Mouse (Mus musculus) MN1 (cell line): ENCODE data around the gene Cpn1.
"Not testable (repeated sequence)": the region's sequence is repeated elsewhere in the genome, so short reads cannot be mapped to it uniquely, and the experiment has no call there.

ENCODE experiments used
- DNase-seq: peaks from one replicate; pipeline ENCODE4 v3.0.0-alpha.2; 2016; ENCODE audit warnings: low spot score

The Cpn1 gene

DNA sequence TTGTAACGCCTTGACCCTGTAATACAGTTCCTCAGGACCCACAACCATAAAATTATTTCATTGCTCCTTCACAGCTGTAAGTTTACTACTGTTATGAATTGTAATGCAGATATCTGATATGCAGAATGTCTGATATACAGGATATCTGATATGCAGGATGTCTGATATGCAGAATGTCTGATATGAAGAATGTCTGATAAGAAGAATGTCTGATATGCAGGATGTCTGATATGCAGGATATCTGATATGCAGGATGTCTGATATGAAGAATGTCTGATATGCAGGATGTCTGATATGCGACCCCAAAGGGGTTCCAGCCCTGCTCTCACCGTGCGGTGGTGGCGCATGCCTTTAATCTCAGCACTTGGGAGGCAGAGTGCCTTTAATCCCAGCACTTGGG is 4.4 kb downstream of the Cpn1 start:
- DNase-seq, result no peak

DNA sequence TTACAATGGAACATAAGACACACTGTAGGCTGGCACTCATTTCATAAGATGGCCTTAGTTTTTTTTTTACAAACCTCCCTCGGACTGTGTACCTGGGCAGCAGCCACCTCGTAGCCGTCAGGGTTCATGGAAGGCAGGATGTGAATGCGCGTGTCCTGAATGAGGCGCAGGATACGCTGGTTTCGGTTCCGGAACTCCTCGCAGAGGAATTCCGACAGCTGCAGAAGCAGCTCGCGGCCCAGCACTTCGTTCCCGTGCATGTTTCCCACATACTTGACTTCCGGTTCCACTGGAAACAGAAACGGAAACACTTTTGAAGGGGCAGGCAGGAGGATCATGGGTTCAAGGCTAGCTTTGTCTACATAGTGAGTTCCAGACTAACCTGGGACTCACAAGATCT is 5.6 kb downstream of the Cpn1 start:
- DNase-seq, result no peak

DNA sequence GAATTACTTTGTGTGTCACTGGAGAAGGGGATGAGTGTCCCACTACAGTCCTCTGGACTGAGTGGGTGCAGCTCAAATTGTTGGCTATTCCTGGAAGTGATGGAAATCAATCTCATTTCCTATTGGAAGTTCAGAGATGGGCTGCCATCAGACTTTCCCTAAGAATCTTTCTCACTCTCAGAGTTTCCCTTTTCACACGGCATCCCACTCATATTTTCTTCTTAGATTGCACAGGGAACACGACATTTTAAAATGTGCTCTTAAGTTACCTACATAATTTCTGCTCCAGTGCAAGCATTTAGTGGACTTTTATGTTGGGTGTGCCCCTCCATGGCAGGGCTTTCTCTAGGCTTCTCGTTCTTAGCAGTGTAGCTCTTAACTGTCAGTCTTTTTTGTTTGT is 8.6 kb downstream of the Cpn1 start:
- DNase-seq, result no peak

DNA sequence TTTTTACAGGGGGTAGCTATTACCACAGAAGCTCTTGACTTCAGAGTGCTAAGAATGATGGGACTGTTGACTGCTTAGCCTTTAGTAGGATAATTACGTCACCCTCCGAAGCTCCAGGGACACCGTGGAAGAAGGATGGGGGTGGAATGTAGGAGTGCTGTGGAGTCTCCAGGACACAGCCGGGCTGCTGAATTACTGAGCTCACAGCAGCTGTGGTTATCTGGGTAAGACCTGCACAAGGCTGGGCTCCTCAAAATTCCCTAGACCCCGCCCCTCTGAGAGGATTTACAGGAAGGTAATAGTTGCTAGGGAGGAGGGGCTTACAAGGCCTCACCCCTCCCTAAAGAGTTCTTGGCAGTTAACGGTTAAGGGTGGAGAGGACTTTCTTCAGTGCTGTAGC is 9.7 kb downstream of the Cpn1 start:
- no peak for DNase-seq

DNA sequence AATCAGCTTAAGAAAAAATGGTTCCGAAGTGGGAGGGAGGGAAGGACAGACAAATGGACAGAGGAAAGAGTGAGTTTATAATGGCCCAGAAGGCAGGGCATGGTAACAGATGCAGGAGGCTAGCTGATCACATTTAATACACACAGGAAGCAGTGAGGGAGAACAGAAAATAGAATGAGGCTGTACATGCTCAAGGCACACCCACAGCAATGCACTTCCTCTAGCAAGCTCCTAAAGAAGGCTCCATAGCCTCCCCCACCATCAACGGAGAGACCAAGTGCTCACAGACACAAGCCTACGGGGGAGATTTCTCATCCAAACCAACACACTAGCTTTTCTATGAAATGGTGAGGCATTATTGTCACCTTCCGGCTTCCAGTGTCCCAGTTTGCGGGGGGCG is 12.1 kb downstream of the Cpn1 start:
- DNase-seq, result no peak

DNA sequence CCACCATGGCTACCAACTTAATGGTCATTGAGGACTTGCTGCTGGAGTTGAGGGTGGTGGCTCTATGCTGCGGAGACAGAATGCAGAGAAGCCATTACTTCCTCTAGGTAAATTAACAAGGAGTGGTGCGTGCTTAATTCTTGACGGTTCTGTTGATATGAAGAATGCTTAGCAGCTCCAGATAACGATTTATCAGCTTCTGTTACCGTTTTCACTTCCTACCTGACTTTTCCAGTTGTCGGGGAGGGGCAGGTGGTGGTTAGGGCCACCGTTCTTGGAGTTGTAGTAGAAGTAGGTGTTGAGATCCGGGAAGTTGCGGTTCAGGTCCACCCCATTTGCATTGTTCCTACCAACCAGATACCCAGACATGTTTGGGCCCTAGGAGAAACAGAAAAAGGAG is 12.6 kb downstream of the Cpn1 start:
- no peak for DNase-seq

DNA sequence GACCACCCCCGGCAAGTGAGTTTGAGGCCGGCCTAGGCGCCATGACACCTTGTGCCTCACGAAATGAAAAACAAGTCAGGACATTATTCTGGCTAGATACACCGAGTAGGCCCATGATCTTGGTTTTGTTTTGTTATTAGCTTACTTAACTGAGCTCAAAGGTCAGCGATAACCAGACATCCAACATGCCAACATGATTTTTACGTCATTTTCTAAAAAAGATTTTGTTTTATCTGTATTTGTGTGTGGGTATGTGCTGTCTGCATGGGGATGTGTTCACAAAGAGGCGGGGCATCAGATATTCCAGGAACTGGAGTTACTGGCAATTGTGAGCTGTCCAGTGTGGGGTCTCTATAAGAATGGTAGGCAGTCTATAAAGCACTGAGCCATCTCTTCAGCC is 14.2 kb downstream of the Cpn1 start:
- no peak for DNase-seq

DNA sequence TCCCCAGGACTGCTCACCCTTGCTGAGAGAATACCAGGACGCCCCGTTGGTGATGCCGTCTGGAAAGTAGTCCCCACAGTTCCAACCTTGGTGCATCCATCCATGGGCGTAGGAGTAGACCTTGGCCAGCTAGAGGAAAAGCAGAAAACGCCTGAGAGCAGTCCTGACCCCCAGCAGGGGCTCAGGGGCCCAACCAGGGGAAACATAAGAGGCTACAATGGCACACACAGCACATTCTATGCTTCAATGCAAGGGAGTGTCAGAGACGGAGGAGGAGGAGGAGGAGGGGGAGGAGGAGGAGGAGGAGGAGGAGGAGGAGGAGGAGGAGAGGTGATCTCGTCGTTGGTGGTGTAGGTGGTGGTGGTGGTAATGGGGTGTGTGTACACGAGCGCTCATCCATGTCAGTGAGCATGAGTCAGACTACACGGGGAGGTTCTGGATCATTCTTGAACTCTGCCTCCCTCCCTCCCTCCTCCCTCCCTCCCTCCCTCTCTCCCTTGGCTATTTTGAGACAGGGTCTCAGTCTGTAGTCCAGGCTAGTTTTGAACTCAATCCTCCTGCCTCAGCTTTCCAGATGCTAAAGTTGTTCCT is 17.8 kb downstream of the Cpn1 start:
- no peak for DNase-seq

DNA sequence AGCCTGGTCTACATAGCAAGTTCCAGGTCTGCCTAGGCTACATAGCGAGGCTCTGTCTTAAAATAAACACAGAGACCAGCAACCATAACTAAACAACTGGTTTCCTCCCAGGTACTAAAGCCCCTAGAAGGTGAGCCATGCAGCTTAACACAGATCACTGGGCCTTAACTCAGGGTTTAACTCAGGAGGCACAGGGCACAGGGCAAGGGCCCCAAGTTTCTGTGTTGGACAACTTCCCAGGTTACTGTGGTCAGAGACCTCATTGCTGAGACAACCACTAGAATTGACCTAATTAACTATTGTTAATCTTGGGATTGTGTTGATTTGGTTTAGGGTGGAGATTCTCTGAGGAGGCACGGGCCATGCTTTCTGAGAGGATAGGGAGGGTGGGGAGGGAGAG is 19.9 kb downstream of the Cpn1 start:
- no peak for DNase-seq

DNA sequence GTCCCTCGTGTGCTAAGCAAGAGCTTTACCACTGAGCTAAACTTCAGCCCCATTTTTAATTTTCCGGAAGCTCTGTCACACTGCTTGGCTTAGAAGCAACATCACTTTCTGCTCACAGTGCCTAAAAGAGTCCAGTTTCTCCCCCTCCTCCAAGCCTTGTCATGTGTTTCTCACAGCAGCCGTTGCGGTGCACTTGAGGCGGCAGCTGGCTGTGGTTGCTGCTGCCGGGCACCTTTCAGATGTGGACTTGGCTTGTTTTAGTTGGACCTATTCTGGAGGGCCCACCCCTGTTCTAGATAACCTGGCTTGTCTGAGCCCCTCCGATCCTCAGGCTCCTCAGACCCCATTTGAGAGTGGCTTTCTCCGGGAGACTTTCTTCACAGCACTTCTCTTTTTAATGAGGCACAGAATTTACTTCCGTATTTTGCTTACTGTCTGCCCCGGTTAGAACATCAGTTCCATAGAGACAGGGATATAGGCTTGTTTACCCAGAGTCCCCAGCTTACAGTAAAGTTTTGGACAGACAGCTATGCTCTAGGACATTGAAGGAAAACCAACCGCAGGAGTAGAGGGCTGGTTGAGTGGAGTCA is 20.8 kb downstream of the Cpn1 start:
- DNase-seq, result no peak

DNA sequence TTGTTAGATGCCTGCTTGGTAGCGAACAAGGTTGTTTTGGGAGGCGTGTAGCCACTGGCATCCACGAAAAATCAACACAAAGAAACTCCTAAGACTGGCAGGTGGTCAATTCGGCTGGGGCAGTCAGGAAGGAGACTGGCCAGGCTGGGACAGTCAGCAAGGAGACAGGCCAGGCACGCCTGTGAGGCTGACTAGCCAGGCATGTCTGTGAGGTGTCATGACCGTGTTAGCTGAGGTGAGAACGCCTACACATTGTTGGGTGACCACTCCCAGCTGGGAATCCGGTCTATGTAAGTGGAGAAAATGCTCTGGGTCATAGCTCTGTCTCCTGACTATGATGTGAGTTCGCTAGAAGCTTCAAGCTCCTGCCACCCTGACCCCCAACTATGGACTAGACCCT is 23.6 kb downstream of the Cpn1 start:
- DNase-seq, result no peak

DNA sequence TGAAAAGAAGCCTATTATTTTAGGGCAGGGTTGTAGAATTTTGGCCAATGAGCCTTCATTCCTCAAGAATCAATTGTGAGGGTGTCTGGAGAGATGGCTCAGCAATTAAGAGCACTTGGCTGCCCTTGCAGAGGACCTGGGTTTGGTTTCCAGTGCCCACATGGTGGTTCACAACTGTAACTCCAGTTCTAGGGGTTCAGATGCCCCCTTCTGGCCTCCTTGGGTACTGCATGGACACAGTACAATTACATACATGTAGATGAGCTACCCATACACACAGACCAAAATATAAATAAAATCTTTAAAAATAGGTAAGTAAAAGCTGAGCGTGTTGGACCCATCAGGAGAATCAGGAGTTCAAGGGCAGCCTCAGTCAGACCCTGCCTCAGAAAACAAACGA is 25.2 kb downstream of the Cpn1 start:
- DNase-seq, result no peak

DNA sequence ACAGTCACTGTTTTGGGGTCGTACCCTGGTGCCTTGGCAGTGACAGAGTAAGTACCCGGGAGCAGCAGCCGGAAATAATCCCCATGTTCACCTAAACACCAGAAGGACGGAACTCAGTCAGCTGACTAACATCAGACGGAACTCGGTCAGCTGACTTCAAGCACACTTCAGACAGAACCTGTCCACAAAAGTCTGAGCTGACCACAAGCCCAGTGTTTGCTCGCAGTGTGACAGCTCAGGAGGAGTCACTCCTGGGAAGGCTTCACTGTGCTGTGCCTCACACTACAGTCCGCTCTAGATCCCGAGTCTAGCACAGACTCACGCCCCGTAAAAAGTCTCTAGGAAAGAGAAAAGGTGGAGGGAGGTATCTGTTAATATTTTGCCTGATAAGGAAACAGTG is 26.3 kb downstream of the Cpn1 start:
- DNase-seq, result no peak

DNA sequence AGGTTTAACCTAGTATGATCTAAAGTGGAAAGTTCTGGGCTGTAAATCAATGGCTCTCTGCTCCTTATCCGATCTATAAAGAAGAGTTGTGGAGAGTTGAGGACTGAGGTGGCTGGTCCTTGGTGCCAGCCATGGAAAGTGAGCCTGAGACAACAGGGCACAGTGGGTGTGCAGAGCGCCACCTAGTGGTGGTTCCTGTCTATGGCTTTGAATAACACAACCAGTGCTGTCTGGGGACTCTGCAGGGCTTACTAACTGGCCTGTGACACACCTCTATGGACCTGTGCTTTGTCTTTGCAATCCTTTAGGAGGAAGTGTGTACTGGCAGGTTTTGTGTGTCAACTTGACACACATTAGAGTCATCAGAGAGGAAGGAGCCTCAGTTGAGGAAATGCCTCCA is 27.2 kb downstream of the Cpn1 start:
- DNase-seq, result no peak

DNA sequence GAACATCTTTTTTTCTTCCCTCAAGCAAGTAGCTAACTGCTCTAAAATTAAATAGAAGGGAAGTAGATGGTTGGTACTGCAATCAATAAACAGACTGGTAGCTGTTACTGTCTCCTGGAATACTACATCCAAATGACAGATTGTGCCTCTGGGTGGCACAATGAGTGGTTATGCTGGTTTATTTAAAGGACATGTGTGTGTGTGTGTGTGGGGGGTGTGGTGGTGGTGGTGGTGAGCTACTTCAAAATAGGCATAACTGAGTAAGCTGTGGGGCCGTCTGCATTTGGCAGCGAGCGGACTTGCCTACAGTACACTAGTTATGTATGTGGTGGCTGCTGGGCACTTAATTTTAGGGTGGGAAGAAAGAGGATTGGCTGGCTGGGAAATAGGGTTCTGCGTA is 28.5 kb downstream of the Cpn1 start:
- no peak for DNase-seq

DNA sequence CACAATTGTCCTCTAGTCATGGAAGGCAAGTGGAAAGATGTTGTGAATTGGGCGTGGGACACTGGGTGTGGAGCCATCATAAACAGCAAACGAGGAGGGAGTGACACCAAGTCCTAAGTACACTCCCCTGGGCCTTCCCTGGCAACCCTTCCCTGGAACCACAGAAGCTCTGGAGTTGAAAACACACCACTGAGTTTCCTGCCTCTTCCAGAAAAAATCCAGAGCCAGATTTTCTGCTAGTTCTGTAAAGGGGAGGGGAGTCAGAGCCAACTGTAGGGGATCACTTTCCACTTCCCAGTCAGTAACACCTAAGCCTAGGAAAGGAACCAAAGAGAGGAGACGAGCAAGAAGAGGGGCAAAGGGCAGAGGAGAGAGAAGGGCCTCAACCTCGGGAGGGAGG is 29.0 kb downstream of the Cpn1 start:
- DNase-seq, result no peak

DNA sequence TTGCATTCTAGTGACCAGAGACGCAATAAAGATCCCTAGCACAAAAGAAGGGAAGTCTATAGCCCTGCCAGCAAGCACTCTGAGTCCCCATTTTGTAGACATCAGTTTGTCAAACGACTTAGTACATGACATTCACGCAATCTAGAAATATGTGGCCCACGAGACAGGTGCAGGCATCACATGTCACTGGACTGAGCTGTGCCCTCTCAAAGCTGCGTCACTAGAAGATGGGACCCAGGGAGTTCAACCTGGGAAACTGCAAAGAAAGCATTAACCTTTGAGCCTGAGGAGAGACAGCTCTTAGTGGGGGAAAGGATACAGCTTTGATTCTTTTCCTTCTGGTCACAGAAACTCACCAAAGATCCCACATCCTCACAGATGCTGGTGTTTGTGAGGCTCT is 31.1 kb downstream of the Cpn1 start:
- DNase-seq, result no peak

DNA sequence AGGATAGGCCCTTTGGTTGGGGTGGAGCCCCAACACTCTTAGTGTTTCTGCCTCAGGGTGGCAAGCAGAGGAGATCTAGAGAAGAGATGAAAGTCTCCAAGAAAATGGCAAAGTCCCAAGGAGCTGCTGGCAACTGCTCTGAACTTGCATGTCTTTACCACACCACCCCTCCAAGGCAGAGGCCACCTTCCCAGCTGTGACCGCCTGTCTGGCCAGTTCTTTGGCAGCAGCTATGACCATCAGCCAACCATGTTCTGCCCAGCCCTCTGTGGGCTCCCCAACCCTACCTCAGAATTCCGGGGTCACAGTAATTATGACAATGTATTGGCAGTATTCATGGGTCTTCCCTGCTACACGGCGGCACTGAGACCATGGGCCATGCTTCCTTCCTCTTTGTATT is 31.5 kb downstream of the Cpn1 start:
- DNase-seq, result no peak

DNA sequence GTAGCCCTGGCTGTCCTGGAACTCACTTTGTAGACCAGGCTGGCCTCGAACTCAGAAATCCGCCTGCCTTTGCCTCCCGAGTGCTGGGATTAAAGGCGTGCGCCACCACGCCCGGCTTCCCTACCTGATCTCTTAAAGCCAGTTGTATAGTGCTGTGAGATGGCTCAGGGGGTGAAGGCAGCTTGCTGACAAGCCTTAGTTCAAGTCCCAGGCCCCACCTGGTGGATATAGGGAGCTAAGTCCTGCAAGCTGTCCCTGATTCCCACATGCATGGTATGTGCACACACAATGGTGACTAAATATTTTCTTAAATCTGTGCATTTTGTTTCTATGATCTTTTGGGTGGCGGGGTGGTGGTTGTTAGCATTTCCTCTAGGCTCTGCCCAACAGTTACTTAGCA is 33.4 kb downstream of the Cpn1 start:
- DNase-seq, result not testable (repeated sequence)

DNA sequence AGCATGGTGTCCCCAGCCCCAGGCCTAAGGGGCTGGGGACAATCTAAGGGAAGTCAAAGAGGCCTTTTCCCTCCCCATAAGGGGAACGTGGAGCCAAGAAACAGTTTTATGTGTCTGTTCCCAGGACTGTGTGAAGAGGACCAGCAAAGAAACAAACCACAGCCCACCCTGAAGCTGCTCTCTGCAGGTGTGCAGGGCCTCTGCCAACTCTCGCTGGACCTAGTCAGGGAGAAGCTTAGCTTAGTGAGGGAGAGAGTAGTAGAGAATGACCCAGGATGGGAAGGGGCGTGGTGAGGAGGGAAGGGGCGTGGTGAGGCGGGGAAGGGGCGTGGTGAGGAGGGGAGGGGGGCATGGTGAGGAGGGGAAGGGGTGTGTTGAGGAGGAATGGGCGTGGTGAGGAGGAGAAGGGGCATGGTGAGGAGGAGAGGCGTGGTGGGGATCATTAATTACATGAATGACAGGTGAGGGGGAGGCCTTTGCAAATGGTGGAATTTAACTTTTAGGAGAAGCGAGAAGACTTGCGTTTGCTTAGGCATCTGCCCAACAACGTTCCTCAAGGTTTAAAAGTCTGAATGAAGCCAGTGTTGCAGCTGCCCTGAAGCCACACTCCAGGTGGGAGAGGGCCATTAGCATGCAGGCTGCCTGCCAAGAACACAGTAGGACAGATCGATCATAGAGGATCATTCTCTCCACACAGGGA is 37.1 kb downstream of the Cpn1 start:
- DNase-seq, result no peak

DNA sequence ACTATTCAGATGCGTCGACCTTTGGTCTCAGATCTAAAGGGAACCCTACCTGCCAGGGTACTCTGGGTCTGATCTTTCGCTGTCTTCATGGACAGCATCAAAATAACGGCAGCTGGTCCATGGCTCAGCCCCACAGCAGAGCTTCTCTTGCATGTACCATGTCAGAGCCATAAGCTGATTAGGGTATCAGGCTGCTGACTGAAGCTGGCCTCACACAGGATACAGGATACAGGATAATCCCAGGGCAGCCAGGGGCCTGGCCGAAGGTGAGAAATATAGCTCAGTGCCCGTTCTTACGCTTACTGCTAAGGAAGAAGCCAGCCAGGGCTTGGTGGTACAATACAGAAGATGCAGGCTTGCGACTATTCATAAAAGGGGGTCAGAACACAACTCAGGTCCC is 41.8 kb downstream of the Cpn1 start:
- no peak for DNase-seq

DNA sequence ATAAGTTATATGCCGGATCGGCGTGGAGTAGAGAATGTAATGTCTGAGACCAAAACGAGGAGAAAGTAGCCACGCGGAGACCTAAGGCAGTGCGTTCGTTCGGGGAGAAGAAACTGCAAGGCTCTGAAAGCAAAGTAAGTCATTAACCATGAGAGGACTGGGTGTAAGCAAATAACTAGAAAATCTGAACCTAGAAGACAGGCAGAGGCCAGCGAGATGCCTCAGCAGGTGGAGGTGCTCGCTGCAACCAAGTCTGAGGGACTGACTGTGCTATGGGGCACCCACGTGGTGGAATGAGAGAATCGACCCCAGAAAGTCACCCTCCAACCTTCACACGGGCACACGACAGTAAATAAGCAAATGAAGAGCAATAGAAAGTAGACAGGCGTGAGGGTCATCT is 43.3 kb downstream of the Cpn1 start:
- DNase-seq, result no peak

DNA sequence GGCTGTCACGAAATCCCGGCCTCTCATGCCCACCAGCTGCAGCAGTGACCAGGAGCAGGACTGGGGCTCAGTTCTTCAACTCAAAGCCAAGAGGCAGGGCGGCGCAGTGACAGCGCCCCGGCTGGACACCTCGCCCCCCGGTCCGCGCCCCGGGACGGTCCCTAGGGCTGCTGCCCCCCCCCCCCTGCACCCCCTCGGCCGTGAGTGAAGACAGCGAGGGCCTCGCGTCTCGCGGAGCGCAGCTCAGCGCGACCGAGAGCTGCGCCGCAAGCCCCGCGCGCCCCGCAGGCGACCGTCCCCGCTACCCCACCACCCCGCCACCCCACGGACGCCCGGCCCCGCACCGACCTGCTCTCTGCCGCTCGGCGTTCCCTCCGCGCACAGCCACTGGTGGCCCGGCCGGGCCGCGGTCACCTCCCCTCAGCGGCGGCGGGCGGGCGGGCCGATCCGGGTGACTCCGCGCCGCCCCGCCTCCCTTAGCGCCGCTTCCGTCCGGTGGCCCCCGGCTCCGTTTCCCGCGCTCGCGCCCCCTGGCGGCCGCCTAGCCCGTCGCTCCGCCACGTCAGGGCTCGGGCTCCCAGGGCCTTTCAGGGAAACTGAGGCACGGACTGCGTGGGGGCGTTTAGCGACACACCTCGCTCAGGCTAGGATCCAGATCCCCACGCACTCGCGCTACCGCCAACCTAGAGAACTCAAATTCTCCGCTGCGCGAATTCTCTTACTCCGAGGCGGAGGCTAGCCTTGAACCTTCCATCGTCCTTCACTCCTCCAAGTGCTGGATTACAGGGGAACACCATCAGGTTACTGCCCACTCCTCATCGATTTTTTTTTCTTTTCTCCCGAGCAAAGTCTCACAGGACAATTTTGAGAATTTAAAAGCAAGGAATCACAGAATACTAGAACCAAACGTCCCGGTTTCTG is 46.3 kb downstream of the Cpn1 start, which contains the start of gene Dnmbp:
TSS of gene Dnmbp (minus strand) at position 423 of the 921 bp plus-strand sequence.
- no peak for DNase-seq
